Mouse (Mus musculus) mature B cell (primary cell): ENCODE data around the gene Mafk.

ENCODE experiments used
- in situ Hi-C: fragments of 300-500 bp; cut with MboI; formaldehyde crosslinking; loops from 2 replicates; pipeline ENCODE4 v1.14.3; 2019

Gene Mafk

GRCm38 (mm10) chr5:139796900-139797299 is 5.6 kb downstream of the Mafk start:
- in situ Hi-C loops, result no loop called here

GRCm38 (mm10) chr5:139797473-139798167 is 6.3 kb downstream of the Mafk start:
- in situ Hi-C loops, result no loop called here

DNA sequence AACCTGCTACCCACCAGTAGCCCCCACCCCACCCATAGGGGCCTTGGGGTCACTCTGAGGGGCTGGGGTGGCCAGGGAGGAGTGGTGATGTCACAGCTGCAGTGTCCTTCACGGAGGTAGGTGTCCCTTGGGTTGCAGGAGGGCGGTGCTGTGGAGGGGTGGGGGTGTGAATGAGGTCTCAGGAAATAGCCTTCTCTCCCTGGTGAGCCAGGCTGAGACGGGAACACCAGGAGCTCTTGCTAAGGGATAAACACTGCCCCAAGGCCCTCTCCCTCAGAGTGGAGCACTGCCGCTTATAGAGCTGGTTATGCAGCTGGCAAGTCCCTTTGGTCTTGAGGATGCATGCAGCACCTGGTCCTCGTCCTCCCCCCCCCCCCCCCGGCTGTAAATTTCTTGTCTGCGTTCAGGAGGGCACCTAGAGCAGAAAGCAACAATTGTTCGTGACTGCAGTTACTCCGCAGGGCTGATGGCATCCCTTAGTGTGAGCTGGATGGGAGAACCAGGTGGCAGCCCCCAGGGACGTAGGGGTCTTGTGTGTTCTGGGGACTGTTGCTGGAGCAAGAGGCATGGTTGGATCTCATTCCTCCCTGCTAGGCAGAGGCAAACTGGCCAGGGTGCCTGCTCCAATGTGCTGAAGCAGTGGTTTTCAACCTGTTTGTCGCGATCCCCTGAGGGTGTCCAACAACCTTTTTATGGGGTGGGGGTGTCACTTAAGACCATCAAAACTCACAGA is 7.0 kb downstream of the Mafk start:
- in situ Hi-C loops, result no loop called here

GRCm38 (mm10) chr5:139799041-139799440 is 7.7 kb downstream of the Mafk start:
- in situ Hi-C loops, result no loop called here

DNA sequence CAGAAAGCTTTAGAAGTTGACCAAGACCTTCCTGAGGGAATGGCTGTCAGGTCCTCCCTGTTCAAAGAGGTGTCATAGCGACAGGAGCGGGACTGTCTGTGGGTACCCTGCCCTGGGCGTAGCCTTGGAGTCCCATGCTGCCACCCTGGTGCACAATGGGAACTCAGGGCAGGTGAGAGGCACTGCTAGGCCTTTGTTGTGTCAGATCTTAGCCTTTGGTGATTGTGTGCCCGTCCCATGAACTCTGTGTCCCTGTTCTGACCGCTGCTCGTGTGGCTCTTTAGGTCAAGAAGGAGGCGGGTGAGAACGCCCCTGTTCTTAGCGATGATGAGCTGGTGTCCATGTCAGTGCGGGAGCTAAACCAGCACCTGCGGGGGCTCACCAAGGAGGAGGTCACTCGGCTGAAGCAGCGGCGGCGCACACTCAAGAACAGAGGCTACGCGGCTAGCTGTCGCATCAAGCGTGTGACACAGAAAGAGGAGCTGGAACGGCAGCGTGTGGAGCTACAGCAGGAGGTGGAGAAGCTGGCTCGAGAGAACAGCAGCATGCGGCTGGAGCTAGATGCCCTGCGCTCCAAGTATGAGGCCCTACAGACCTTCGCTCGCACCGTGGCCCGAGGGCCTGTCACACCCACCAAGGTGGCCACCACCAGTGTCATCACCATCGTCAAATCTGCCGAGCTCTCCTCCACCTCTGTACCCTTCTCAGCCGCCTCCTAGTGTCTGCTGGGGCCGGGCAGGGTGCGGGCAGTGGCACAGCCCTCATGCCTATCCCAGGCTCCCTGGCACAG is 8.7 kb downstream of the Mafk start:
- in situ Hi-C loops, result no loop called here

- in situ Hi-C loops, result no loop called here
These were observed 9.9 kb downstream of the Mafk start for GRCm38 (mm10) chr5:139801231-139801630.

GRCm38 (mm10) chr5:139801880-139802279 is 10.6 kb downstream of the Mafk start:
- in situ Hi-C loops, result no loop called here

DNA sequence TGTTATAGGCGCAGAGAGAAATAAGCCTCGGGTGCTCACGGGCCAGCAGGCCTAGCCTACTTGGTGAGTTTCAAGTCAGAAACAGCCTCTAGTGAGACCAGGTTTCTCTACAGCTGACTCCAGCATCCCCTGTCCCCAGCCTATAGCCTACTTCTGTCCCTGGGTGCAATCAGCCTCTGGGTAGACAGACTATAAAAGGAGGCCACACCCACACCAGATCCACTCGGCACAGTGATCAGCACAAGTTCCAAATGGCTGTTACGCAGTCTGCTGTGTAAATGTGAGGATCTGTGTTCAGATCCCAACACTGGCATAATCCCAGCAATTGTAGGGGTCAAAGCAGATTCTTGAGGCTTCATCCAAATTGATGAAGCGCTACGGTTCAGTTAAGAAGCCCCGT is 11.9 kb downstream of the Mafk start:
- in situ Hi-C loops, result no loop called here

- in situ Hi-C loops, result no loop called here
These were observed 12.3 kb downstream of the Mafk start for GRCm38 (mm10) chr5:139803601-139804102.

DNA sequence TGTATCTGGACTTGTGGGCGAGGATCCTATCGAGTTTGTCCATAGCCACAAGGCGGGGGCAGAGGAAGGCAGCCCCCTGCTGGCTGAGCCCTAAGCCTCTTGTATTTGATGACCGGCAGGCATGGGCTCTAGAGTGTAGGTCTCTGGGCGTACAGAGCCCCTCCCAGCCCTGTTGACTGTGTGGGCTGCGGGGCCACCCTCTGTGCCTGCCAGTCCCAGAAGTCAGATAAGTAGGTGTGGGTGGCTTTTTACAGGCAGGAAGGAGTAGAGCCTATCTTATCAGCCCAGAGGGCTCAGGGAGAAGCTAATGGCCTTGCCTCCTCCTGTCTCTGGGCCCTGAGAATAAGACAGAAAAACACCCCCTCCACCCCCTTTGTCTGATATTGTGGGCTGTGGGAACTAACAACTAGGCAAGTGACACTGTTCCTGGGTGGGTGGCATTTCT is 12.8 kb downstream of the Mafk start:
- in situ Hi-C loops, result no loop called here

- in situ Hi-C loops, result no loop called here
These were observed 13.3 kb downstream of the Mafk start for GRCm38 (mm10) chr5:139804573-139805111.

GRCm38 (mm10) chr5:139805924-139806323 is 14.6 kb downstream of the Mafk start:
- in situ Hi-C loops, result no loop called here

DNA sequence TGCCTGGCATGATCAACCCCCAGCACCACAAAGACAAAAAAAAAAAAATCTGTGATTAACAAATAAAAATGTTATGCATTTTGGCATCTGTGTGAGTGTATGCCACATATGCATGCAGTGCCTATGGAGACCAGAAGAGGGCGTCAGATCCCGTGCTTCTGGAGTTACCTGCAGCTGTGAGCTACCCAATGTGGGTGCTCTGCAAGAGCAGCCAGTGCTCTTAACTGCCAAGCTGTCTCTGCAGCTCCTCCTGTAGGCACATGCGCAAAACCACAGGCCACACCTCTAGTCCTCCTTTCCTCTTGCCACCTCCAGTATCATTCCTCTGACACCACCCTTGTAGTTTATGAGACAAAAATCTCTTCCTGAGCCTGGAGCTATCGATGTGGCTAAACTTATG is 18.1 kb downstream of the Mafk start:
- in situ Hi-C loops, result no loop called here

DNA sequence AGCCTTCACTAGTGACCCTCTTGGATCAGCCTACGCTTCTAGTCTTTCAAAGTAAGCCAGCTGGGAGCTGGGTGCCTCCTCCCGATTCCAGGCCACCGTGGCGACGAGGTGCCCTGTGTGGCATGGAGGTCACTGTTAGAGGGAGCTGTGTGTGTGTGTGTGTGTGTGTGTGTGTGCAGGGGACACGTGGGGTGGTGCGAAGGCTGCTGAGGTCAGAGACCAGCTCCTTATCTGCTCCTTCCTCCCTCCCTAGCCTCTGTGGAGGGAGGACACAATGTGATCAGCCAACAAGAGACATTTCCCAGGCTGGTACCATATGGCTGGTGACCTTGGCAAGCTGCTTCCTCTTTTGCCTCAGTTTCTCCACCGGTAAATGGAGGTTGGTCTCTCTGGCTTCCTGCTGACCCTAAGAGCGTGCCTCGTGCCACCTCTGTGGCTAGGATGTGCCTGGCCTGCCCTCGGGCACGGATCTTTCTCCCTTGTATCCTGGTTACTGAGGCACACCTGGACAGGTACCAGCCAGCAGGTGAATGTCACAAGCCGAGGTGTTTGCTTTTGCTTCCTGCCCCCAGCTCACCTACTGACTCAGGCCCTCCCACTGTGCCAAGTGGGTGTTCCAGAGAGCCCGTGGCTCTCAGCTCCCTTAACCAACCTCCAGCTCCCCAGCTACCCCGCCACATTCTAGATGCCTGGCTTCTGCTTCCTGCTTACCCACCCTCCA is 20.5 kb downstream of the Mafk start:
- in situ Hi-C loops, result no loop called here

DNA sequence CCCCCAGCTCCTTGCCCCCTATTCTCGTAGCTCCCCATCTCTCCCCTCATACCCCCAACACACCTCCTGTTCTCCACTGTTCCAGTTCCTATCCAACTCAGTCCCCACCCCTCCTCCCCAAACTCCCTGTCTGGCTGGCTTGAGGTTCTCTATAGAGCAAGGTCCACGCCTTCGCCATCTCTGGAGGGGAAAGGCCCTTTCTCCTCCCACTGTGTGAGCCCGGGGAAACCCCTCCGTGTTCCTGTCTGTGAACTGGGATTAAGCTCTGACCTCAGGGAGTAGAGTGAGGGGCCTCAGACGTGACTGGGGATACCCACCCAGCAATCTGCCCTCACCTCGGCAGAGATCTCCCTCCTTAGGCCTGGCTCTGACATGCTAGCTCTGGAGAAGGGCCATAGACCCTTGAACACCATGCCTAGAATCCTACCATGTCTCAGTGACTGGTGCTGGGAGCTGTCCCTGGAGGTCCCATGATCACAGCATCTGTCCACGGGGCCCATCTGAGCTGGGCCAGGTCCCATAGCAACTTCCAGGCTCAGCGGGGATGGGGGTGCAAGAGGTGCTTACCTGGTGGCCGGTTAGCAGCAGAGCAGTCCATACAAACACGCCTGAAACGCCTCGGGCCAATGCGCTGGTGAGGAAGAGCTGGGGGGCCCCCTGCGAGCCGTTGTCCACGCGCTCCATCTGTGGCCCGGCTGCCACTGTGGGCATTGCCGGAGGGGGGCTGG is 21.2 kb downstream of the Mafk start:
- in situ Hi-C loops, result no loop called here

DNA sequence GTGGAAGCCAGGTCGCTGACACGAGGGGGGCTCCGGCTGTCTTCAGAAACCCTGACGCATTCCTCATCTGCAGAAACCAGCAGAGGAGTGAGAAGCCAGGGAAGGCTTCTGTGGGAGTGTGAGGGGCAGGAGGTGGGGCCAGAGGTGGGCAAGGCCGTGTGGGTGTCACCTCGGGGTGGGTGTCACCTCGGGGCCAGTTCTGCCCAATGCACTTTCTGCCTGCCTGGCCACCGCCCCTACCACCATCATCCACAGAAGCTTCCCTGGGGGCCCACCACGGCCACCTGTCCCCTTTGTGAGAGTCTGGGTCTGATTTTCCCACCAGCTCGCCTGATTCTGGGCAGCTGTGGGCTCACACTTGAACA is 21.8 kb downstream of the Mafk start:
- in situ Hi-C loops, result no loop called here

- in situ Hi-C loops, result no loop called here
These were observed 22.7 kb downstream of the Mafk start for GRCm38 (mm10) chr5:139813963-139814381.

GRCm38 (mm10) chr5:139815964-139816363 is 24.7 kb downstream of the Mafk start:
- in situ Hi-C loops, result no loop called here

GRCm38 (mm10) chr5:139816445-139816844 is 25.1 kb downstream of the Mafk start:
- in situ Hi-C loops, result no loop called here

GRCm38 (mm10) chr5:139817292-139817691 is 26.0 kb downstream of the Mafk start:
- in situ Hi-C loops, result no loop called here

GRCm38 (mm10) chr5:139818056-139818455 is 26.7 kb downstream of the Mafk start:
- in situ Hi-C loops, result no loop called here
